Mouse (Mus musculus) heart, adult 2 months (tissue): ENCODE results near the gene Nppb. TPM values are rescaled to one million over a fixed set of nuclear protein-coding genes. Genes with fewer than 3 reads are reported as not detected.

Experiments used
- DNase-seq, 2 experiments: peaks; one replicate each; pipeline ENCODE4 v3.0.0; 2021
- H3K27ac ChIP-seq: fragments of 200-600 bp; 2 replicates; pipeline ENCODE4 v1.8.1; 2022
- H3K27me3 ChIP-seq: fragments of 200-500 bp; 2 replicates; pipeline ENCODE4 v1.6.1; 2012; ENCODE audit warnings: mild to moderate bottlenecking, low read length, inconsistent platforms, mixed read lengths; ENCODE audit not compliant: control insufficient read depth, insufficient read depth
- H3K36me3 ChIP-seq: fragments of 200-500 bp; 2 replicates; pipeline ENCODE4 v1.6.1; 2012; ENCODE audit warnings: low read length, inconsistent platforms; ENCODE audit not compliant: control insufficient read depth, insufficient read depth
- H3K4me1 ChIP-seq: fragments of 200-500 bp; 2 replicates; pipeline ENCODE4 v1.6.1; 2011; ENCODE audit warnings: low read length; ENCODE audit not compliant: control insufficient read depth, insufficient read depth
- H3K4me3 ChIP-seq: fragments of 200-600 bp; 2 replicates; pipeline ENCODE4 v1.8.1; 2022
- H3K79me2 ChIP-seq: fragments of 200-500 bp; replicated peaks from 2 replicates; pipeline ENCODE4 v1.6.1; 2012; ENCODE audit warnings: mild to moderate bottlenecking, inconsistent platforms, low read length, moderate library complexity, mixed read lengths; ENCODE audit not compliant: control insufficient read depth, insufficient read depth
- H3K9ac ChIP-seq: fragments of 200-500 bp; 2 replicates; pipeline ENCODE4 v1.6.1; 2012; ENCODE audit warnings: low read depth, mild to moderate bottlenecking, control low read depth, inconsistent platforms, low read length, mixed read lengths
- CTCF ChIP-seq: fragments of 200-600 bp; IDR thresholded peaks from 2 replicates; pipeline ENCODE4 v1.8.1; 2022; ENCODE audit warnings: antibody characterized with exemption, mild to moderate bottlenecking, moderate library complexity
- EP300 ChIP-seq: fragments of 200-500 bp; IDR thresholded peaks from 2 replicates; pipeline ENCODE4 v1.6.1; 2011; ENCODE audit warnings: low read depth, low read length, control low read depth; ENCODE audit not compliant: insufficient read depth
- POLR2A ChIP-seq: fragments of 200-500 bp; IDR thresholded peaks from 2 replicates; pipeline ENCODE4 v1.6.1; 2011; ENCODE audit warnings: mild to moderate bottlenecking, low read depth, low read length, control low read depth; ENCODE audit not compliant: insufficient read depth
- WGBS: fragments of 180-500 bp; shearing (Covaris S2); methylation state at CpG from one replicate; pipeline ENCODE4 v1.1.7; 2018; 5-methylcytosine and 5-hydroxymethylcytosine counted together
- intact Hi-C: fragments of 180-260 bp; cut with DNase I; formaldehyde crosslinking; loops from one replicate; pipeline ENCODE4 v1.15.1; 2025
- polyA plus RNA-seq: library from polyadenylated mRNA; depleted of rRNA; stranded (reverse); fragments of >200 nt; gene quantifications from 2 replicates; pipeline ENCODE4 v1.2.3, GENCODE M21; 2012
- total RNA-seq, 2 experiments: library from RNA; stranded (reverse); gene quantifications; 2 replicates each; pipeline ENCODE4 v1.2.3; 2021

Nppb gene
- total and polyA plus RNA-seq, 3 experiments: 117 to 262 (median 204) TPM

GRCm38 (mm10) chr4:147979441-147979860, 6.1 kb upstream of the Nppb start:
- intact Hi-C loops: no loop called here
- TF ChIP-seq POLR2A (no peak), EP300 (no peak), CTCF (no peak)
- H3K9ac ChIP-seq: no peak overlapping the region
- H3K79me2 ChIP-seq: no peaks in the 10 kb centered on the region
- H3K4me3 ChIP-seq: no peak overlapping the region
- WGBS: 44% methylated on average over 7 of the region's 7 CpGs
- H3K27ac ChIP-seq: no peak overlapping the region
- DNase-seq: no peak
- no peaks in the 10 kb centered on the region for H3K4me1 ChIP-seq
- no peaks in the 10 kb centered on the region for H3K27me3 ChIP-seq
- no peaks in the 10 kb centered on the region for H3K36me3 ChIP-seq

- intact Hi-C loops: no loop called here
- Histone ChIP-seq H3K27me3 (no peaks in the 10 kb centered on the region), H3K9ac (no peak overlapping the region), H3K79me2 (no peaks in the 10 kb centered on the region), H3K27ac (no peak overlapping the region), H3K36me3 (no peaks in the 10 kb centered on the region), H3K4me3 (no peak overlapping the region), H3K4me1 (no peaks in the 10 kb centered on the region)
- DNase-seq: no peak
- TF ChIP-seq POLR2A (no peak), EP300 (no peak), CTCF (no peak)
- 50% methylated on average over 7 of the region's 7 CpGs for WGBS
These were observed 8.0 kb downstream of the Nppb start for GRCm38 (mm10) chr4:147993571-147994095.

GRCm38 (mm10) chr4:147995311-147995710, 9.7 kb downstream of the Nppb start:
- Histone ChIP-seq H3K9ac (no peak overlapping the region), H3K79me2 (no peaks in the 10 kb centered on the region), H3K4me3 (no peak overlapping the region), H3K27ac (no peak overlapping the region), H3K27me3 (no peaks in the 10 kb centered on the region), H3K4me1 (peaks cover 2% of the 10 kb centered on the region; the same call in 1 of the 2 replicates), H3K36me3 (no peaks in the 10 kb centered on the region)
- DNase-seq: no peak
- WGBS: 80% methylated on average over 3 of the region's 3 CpGs
- intact Hi-C loops: no loop called here
- no peak for TF ChIP-seq CTCF
- no peak for TF ChIP-seq POLR2A
- TF ChIP-seq EP300: no peak

- H3K27me3 ChIP-seq: no peaks in the 10 kb centered on the region
- H3K79me2 ChIP-seq: no peaks in the 10 kb centered on the region
- no peak for TF ChIP-seq CTCF
- TF ChIP-seq EP300: no peak
- no peak for TF ChIP-seq POLR2A
- intact Hi-C loops: no loop called here
- H3K4me3 ChIP-seq: no peak within 1 kb of the TSS
- peaks cover 2% of the 10 kb centered on the region; the same call in 1 of the 2 replicates for H3K4me1 ChIP-seq
- no peaks in the 10 kb centered on the region for H3K36me3 ChIP-seq
- no peak for DNase-seq
- 21% methylated on average over 12 of the region's 12 CpGs for WGBS
- peak within 1 kb of the TSS; percentile 36 for H3K27ac ChIP-seq
- H3K9ac ChIP-seq: no peak within 1 kb of the TSS
These were observed 14.7 kb downstream of the Nppb start, which contains the start of gene Nppa for GRCm38 (mm10) chr4:148000202-148000772. Nppa (plus strand) TSS chr4:148000722.

DNA sequence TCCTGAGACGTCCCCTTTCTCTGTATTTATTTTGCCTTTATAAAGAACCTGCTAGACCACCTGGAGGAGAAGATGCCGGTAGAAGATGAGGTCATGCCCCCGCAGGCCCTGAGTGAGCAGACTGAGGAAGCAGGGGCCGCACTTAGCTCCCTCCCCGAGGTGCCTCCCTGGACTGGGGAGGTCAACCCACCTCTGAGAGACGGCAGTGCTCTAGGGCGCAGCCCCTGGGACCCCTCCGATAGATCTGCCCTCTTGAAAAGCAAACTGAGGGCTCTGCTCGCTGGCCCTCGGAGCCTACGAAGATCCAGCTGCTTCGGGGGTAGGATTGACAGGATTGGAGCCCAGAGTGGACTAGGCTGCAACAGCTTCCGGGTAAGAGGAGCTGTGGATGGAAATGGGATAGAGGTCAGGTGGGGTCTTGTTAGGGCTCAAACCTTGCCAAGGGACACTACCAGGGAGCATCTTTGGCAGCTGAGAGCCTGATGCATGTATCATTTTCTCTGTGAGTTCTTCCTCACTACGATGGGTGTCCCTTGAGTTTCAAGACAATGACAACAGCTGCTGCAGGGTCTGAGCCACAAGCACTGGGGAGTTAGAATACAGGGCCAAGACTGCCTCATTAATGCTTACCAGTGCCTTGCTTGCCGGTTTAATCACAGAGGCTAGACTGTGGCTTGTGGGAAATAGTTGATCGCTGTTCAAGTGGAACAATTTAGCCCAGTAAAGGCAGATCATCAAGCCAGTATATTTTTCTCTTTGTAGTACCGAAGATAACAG, 15.6 kb downstream of the Nppb start:
- H3K36me3 ChIP-seq: no peaks in the 10 kb centered on the region
- TF ChIP-seq CTCF (no peak), EP300 (no peak), POLR2A (0 out of 2 replicates have a peak, but pooled peaks have one; percentile 37)
- no peak overlapping the region for H3K4me3 ChIP-seq
- H3K27me3 ChIP-seq: no peaks in the 10 kb centered on the region
- H3K27ac ChIP-seq: peak overlapping the region; percentile 36
- H3K79me2 ChIP-seq: no peaks in the 10 kb centered on the region
- H3K9ac ChIP-seq: no peak overlapping the region
- no peak for DNase-seq
- H3K4me1 ChIP-seq: peaks cover 2% of the 10 kb centered on the region; the same call in 1 of the 2 replicates
- WGBS: 76% methylated on average over 17 of the region's 17 CpGs
- intact Hi-C loops: no loop called here
